Mouse (Mus musculus): ENCODE data around the gene Fars2.
A peak's percentile ranks its signal among the peaks of the same experiment; 100 is the strongest.
"Not testable (repeated sequence)": the region's sequence is repeated elsewhere in the genome, so short reads cannot be mapped to it uniquely, and the experiment has no call there.

Gene Fars2

DNA sequence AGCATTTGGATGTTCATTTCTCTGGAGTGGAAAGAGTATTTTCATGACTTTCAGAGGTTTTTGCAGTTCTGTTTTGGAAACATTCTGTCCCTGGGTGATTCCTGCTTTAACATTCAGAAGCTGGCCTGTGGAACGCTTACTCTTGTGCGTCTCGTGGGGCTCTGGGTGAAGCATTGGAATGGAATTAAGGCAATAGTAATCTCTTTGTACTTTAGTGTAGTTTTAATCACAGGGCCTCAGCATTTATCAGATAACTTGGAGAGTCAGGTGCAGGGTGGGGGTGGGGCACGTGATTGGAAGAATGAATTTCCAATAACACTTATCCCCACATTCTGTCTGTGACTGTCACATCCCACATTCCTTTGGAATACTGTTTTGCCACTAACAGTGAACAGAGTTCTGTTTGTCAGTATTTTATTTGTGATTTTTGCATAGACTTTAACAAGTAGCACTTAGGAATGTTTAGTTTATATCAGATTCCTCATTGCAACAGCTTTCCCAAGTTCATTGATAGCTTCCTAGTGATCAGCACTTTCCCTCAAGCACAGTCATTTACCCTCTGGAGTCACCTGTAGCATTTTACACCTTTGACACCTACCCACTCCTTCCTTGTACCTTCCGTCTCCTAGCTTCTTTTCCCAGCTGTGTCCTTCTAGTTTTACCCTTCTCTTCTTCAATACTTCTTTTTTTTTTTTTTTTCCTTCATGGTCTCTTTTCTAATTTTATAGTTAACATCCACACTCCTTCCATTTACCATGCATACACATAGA lies 23.2 kb downstream of the Fars2 start:
- DNase-seq (ENCODE audit: low read depth, low spot score): no peak

DNA sequence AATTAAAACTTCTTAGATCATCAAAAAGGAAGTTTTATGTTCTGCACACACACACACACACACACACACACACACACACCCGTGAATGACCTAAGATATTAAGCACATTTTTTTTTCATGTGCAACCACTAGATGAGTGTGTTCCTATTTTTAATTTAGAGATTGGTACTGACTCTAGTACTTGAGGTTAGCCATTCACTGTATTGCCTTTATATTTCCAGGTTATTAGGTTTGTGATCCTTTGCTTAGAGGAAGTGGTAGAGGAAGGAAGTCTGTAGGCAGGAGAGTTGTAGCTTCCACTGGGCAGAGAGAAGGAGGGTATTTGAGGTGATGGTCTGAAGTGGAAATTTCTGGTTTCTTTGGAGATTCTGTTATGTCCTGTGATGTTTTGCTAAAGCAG lies 28.4 kb downstream of the Fars2 start:
- DNase-seq (ENCODE audit: low read depth, low spot score): no peak

GRCm38 (mm10) chr13:36149175-36149939 lies 32.1 kb downstream of the Fars2 start:
- no peak for DNase-seq (ENCODE audit: low read depth, low spot score)

DNA sequence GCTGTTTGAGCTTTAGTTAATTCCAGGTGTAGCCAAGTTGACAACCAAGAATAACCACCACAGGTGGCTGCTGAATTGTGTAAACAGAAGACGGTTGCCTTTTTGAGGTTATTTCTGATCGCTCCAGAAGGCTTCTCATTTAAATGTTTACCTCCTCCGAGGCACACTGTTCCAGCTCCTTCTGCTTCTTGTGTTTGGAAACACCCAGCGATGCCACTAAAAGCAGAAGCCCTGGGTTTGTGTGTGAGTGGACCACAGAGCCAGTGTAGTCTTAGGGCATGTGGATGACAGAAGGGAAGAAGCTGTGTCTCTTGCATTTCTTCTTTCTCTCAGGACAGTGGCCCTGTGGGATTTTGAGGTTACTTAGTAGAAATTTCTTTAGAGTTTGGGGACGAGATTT lies 33.1 kb downstream of the Fars2 start:
- no peak for DNase-seq (ENCODE audit: low read depth, low spot score)

DNA sequence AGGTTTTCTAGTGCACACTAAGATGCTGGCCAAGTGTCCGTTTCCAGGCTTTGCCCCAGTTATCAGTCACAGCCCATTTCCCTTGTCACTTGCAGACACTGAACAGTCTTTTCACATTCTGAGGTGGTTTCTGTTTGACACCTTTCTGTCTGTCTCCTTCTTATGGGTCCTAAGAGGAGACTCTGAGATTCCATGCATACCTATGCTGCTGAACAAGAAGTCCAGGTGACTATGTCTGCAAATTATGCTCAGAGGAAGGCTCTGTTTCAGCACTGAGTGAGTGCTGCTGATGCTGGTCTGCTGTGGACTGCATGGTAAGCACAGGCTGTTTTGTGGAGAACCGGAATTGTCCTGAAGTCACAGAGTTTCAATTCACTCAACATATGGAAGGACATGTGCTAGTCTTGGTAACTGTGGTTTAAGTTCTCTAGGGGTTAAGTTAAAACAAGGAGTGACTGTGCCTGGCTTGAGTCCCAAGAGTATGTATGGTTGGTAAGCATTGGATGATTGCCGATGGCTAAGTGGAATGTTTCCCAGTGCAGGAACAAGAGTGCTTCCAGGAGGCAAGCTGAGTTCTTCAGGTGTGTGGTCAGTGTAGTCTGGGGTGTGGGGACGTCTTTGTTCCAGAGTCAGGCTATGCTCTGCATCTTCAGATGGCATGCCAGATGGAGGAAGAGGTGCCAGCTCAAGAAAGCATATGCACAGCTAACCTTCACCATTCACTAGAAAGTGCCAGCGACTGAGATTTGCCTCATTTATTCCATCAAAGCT lies 35.7 kb downstream of the Fars2 start:
- peak; percentile 9 for DNase-seq (ENCODE audit: low read depth, low spot score)

- no peak for DNase-seq (ENCODE audit: low read depth, low spot score)
These were observed 39.2 kb downstream of the Fars2 start for GRCm38 (mm10) chr13:36156340-36156931.

DNA sequence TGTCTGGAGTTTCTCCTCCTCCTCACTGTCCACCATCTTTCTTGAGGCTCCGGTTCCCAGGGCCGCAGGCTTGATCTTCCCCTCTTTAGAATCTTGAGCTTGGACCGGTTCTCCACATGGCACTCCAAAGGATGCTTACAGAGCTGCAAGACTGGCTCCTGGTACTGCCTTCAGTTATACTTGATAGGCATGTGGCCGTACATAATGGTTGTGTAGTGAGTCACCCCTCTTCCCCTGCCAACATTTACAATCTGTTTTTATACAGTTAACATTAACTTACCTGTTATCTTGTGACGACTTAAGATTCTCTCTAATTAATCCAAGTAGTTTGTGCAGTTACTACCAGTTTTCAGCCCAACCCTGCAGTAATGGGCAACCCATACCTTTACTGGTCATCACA lies 46.2 kb downstream of the Fars2 start:
- peak; percentile 65 for DNase-seq (ENCODE audit: low read depth, low spot score)

DNA sequence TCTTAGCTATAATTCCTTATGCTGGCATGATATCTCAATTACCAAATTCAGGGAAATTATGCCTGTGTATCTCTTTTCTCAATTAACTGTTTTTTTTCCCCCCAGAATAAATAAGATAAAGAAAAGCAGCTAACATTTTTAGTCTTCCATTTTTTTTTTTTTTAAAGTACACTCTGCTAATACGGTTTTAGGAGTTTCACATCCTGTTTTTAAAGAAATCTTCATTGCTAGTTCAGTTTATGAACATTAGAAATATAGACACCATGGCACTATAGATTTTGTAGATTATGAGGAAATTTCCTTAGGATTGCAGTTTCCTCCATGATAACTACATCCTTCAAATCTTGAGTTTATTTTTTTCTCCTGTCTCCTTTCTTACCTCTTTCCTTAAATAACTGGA lies 46.7 kb downstream of the Fars2 start:
- no peak for DNase-seq (ENCODE audit: low read depth, low spot score)

DNA sequence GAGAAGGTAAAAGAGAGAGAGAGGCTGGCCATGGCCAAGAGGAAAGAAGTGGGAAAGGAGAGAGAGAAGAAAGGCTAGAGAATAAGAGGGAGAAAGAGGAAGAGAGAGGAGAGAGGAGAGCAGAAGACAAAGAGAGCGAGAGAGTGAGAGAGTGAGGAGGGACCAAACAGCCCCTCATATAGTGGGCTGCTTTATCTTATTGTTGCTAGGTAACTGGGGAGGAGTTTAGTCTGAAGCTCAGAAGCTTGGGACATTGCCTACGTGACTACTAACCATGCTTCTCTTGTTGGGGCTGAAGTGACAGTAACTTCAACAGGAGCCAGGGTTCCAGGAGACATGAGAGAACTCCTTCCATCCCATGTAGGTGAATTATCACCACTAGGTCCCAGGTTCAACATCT lies 55.8 kb downstream of the Fars2 start:
- DNase-seq (ENCODE audit: low read depth, low spot score): not testable (repeated sequence)

DNA sequence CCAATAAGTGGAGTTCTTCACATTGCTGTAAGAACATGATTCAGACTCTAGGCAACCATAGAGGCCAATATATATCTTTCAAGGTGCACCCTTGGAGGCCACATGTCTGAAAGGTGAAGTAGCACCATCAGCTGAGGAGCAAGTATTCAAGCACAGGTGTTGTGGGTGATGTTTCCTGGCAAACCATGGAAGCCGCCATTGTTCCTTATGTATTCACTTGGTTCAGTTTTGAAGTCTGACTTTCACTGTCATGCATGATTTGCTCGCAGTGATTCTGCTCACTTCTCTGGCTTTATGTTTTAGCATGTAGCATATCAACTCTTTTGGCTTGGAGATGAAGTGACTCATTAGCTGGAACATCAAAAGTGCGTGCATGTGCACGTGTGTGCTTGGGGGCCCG lies 56.9 kb downstream of the Fars2 start:
- DNase-seq (ENCODE audit: low read depth, low spot score): no peak

DNA sequence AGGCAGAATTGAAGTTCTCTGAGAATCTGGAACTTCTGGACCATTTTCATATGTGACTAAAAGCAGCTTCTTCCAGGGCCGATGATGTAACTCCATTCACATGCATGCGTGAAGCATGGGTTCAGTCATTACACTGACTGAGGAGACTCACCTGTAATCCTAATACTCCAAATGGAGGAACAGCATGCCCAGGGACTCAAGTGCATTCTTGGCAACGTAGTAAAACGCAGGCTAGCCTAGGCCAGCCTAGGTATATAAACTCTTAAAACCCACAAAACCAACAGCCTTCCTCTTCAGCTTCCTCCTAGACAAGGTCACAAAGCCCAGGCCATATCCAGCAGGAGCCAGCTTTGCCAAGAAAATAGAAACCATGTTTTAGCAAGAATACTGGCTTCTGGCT lies 57.6 kb downstream of the Fars2 start:
- DNase-seq (ENCODE audit: low read depth, low spot score): no peak

GRCm38 (mm10) chr13:36181231-36181630 lies 64.0 kb downstream of the Fars2 start:
- DNase-seq (ENCODE audit: low read depth, low spot score): no peak

- peak; percentile 38 for DNase-seq (ENCODE audit: low read depth, low spot score)
These were observed 73.4 kb downstream of the Fars2 start for GRCm38 (mm10) chr13:36190577-36190976.

GRCm38 (mm10) chr13:36193484-36194113 lies 76.4 kb downstream of the Fars2 start:
- DNase-seq (ENCODE audit: low read depth, low spot score): no peak

GRCm38 (mm10) chr13:36199288-36199687 lies 82.1 kb downstream of the Fars2 start:
- DNase-seq (ENCODE audit: low read depth, low spot score): no peak

DNA sequence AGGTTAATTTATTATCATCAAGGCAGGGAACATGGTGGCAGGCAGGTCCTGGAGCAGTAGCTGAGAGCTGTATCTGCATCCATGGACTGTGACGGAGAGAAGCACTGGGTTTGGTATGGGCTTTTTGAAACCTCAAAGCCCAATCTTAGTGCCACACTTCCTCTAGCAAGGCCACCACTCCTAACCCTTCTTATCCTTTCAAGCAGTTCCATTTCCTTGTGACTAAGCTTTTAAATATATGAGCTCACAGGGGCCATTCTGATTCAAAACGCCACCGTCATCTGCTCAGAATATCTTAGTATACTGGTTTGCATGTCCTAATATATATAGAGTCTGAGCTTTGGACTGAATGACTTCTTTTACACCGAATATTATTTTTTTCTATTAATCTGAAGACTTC lies 83.2 kb downstream of the Fars2 start:
- no peak for DNase-seq (ENCODE audit: low read depth, low spot score)

- DNase-seq (ENCODE audit: low read depth, low spot score): no peak
These were observed 85.3 kb downstream of the Fars2 start for GRCm38 (mm10) chr13:36202496-36202895.

DNA sequence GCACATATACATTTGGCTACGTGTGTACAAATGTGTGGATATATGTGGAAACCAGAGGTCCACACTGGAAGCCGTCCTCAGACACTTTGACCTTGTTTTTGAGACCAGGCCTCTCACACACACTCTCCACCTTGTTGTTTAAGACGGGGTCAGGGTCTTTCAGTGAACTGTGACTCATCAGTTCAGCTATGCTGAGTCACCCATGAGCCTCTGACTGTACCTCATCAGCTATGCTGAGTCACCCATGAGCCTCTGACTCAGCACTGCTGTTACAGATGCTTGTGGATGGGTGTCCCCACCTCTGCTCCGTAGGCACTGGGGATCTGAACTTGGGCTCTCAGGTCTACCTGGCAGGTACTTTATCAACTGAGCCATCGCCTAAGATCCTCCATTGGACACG lies 85.8 kb downstream of the Fars2 start:
- peak; percentile 89 for DNase-seq (ENCODE audit: low read depth, low spot score)

GRCm38 (mm10) chr13:36204320-36204719 lies 87.1 kb downstream of the Fars2 start:
- DNase-seq (ENCODE audit: low read depth, low spot score): no peak

GRCm38 (mm10) chr13:36210965-36211364 lies 93.8 kb downstream of the Fars2 start:
- DNase-seq (ENCODE audit: low read depth, low spot score): peak; percentile 41

GRCm38 (mm10) chr13:36214056-36214455 lies 96.8 kb downstream of the Fars2 start:
- DNase-seq (ENCODE audit: low read depth, low spot score): no peak

Data from 3T3-L1 (cell line).